In the genomic region with DNA sequence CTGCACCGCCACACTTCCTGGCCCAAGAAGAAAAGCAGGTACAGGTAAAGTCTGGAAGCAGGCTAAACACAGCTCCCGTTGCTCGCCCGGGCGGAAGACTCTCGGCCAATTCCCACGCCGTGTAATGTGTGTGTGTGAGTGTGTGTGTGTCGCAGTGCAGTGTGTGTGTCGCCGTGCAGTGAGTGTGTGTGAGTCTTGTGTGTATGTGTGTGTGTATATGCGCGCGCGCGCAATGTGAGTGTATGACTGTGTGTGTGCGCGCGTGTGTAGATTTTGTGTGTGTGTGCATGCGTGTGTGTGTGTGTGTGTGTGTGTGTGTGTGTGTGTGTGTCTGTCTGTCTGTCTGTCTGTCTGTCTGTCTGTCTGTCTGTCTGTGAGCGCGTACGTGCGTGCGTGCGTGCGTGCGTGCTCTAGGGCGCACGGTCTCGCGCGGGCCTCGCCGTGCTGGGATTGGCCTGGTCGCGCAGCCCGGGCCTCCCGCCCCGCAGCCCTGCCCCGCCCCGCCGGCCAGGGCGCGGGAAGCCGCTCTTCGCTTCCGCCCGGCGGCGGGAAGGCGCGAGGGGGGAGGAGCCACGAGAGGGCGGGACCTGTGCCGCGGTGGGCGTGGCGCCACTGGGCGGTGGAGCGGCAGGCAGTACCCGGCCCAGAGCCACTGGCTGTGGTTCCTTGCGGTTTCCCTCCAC, we compare ENCODE assay signal across 8 mouse cellular contexts.
DNase-seq lines count a peak whose midpoint lies in the region; ATAC-seq and TF ChIP-seq lines count a peak whose summit lies in the region.

No protein-coding gene starts in this region.

- no peaks in the 10 kb centered on the region for H3K36me3 ChIP-seq in hindbrain, postnatal 0 days (ENCODE audit: insufficient read depth, low read length)

- no peaks in the 10 kb centered on the region for H3K9me3 ChIP-seq in hindbrain, postnatal 0 days (ENCODE audit: low read length)

- H3K4me1 ChIP-seq in hindbrain, postnatal 0 days (ENCODE audit: insufficient read depth, low read length): peaks cover 4% of the 10 kb centered on the region; the same call in 1 of the 2 replicates

- TF ChIP-seq CTCF in hindbrain, postnatal 0 days (IDR thresholded peaks at IDR 0.05; ENCODE audit: low read depth): no peak

- DNase-seq in adrenal gland, adult 18-20 months (ENCODE audit: low spot score in 2 of 2): peak; percentile 99
- peak; percentile 90 to 98 for DNase-seq in cerebellum, postnatal 4 days (ENCODE audit: low spot score in 2 of 2)
- DNase-seq in gastrocnemius, adult 8-10 months (ENCODE audit: low spot score in 2 of 2): peak; percentile 97 to 98
- DNase-seq in hindbrain, postnatal 0 days (ENCODE audit: low spot score): peak; percentile 96
- peak; percentile 89 to 96 for DNase-seq in left cerebral cortex, postnatal 10 days (ENCODE audit: extremely low spot score in 1 of 2, low spot score in 2 of 2)
- peak; percentile 98 for DNase-seq in right cerebral cortex, postnatal 25 days
- DNase-seq in urinary bladder, postnatal 25 days (ENCODE audit: low spot score): peak; percentile 98

- peak overlapping the region; percentile 81 for H3K4me3 ChIP-seq in hindbrain, postnatal 0 days (ENCODE audit: low read length)

- peak overlapping the region; percentile 53 for H3K9ac ChIP-seq in hindbrain, postnatal 0 days (replicated peaks; ENCODE audit: low read length)

- intact Hi-C loops in left cerebral cortex, postnatal 10 days (cut with DNase I): loop anchor here (2.0 to 5.0 kb wide), 2 partner anchors 24 to 74 kb away; no protein-coding TSS in a partner anchor

- under 1% methylated on average over 46 of the region's 63 CpGs for WGBS in hindbrain, postnatal 0 days

- H3K4me2 ChIP-seq in hindbrain, postnatal 0 days (ENCODE audit: low read depth, low read length): peak overlapping the region; percentile 74

- H3K27me3 ChIP-seq in hindbrain, postnatal 0 days (ENCODE audit: insufficient read depth, low read length): no peaks in the 10 kb centered on the region

- ATAC-seq in hindbrain, postnatal 0 days: peak; percentile 98
- ATAC-seq in megakaryocyte progenitor cell, adult 5-6 weeks (replicated peaks; ENCODE audit: poor library complexity): peak; percentile 95

- peak overlapping the region; percentile 89 for H3K27ac ChIP-seq in hindbrain, postnatal 0 days

Comparison
In these comparisons a context has a peak if more than half of its experiments do, and no peak if none do; other contexts are left out.
1. Peak in every context shown above with its lines: DNase-seq, ATAC-seq, H3K4me3 ChIP-seq and H3K27ac ChIP-seq.